Mouse (Mus musculus) G1E (cell line): Measurements from ENCODE around the gene Ankrd52. TPM values are rescaled to one million over a fixed set of nuclear protein-coding genes. Genes with fewer than 3 reads are reported as not detected.

ENCODE experiments used
- ATAC-seq: 2 replicates; pipeline ENCODE4 v1.8.0; 2016; ENCODE audit warnings: mild to moderate bottlenecking; ENCODE audit not compliant: insufficient number of reproducible peaks, poor library complexity, low FRiP score, severe bottlenecking; ENCODE audit errors: extremely low read depth
- DNase-seq: peaks from one replicate; pipeline ENCODE4 v3.0.0; 2012; ENCODE audit warnings: low spot score
- H3K27me3 ChIP-seq: 2 replicates; pipeline ENCODE4 v1.6.1; 2012; ENCODE audit warnings: mild to moderate bottlenecking, low read length, inconsistent platforms; ENCODE audit not compliant: insufficient read depth
- H3K36me3 ChIP-seq: replicated peaks from 2 replicates; pipeline ENCODE3; 2012; ENCODE audit warnings: mild to moderate bottlenecking, inconsistent platforms
- H3K4me1 ChIP-seq: 2 replicates; pipeline ENCODE4 v1.6.1; 2012; ENCODE audit warnings: low read depth, low read length, inconsistent platforms, mixed read lengths; ENCODE audit not compliant: insufficient read depth
- H3K4me3 ChIP-seq: 2 replicates; pipeline ENCODE4 v1.5.1; 2012; ENCODE audit warnings: low read depth, mild to moderate bottlenecking, inconsistent platforms, low read length, moderate library complexity, mixed read lengths
- H3K9me3 ChIP-seq: replicated peaks from 2 replicates; pipeline ENCODE4 v1.6.1; 2012; ENCODE audit warnings: inconsistent platforms
- CTCF ChIP-seq: IDR thresholded peaks from 2 replicates; pipeline ENCODE4 v1.5.1; 2012; ENCODE audit warnings: low read depth, low read length, inconsistent platforms, mixed read lengths
- GATA1 ChIP-seq: IDR thresholded peaks from 2 replicates; pipeline ENCODE4 v1.6.1; 2012; ENCODE audit warnings: borderline replicate concordance, low read length, inconsistent platforms, mixed read lengths
- GATA2 ChIP-seq: IDR thresholded peaks from 2 replicates; pipeline ENCODE4 v1.6.1; 2012; ENCODE audit warnings: low read depth, low read length, inconsistent platforms, borderline replicate concordance
- POLR2AphosphoS5 ChIP-seq: IDR thresholded peaks from 2 replicates; pipeline ENCODE4 v1.6.1; 2012; ENCODE audit warnings: low read depth, low read length, inconsistent platforms; ENCODE audit not compliant: insufficient replicate concordance
- TAL1 ChIP-seq: conservative IDR thresholded peaks from 2 replicates; pipeline ENCODE4 v1.6.1; 2012; ENCODE audit warnings: low read depth, low read length, inconsistent platforms, mixed read lengths
- polyA plus RNA-seq: library from polyadenylated mRNA; stranded (reverse); fragments of >175 nt; gene quantifications from 2 replicates; pipeline ENCODE4 v1.2.3, GENCODE M21; 2012
- total RNA-seq, 2 experiments: library from RNA; stranded (forward) in 1 of 2; stranded (reverse) in 1 of 2; fragments of 200-1000 nt in 1 of 2; fragments of >200 nt in 1 of 2; fragmentation: Nextera tagmentation in 1 of 2; gene quantifications; 2 replicates each; pipeline ENCODE4 v1.2.3; 2014 to 2017

Gene Ankrd52
- total and polyA plus RNA-seq, 3 experiments = 6.6 to 75.9 (median 72.9) TPM

GRCm38 (mm10) chr10:128441324-128442119, 64.6 kb downstream of the Ankrd52 start:
- peak; percentile 9; the same call in 1 of the 2 replicates for TF ChIP-seq CTCF
- TF ChIP-seq POLR2AphosphoS5 = no peak
- DNase-seq (peak; percentile 23), ATAC-seq (peak; percentile 66)
- Histone ChIP-seq H3K36me3 (peaks cover 70% of the 10 kb centered on the region), H3K27me3 (no peaks in the 10 kb centered on the region), H3K9me3 (no peaks in the 10 kb centered on the region), H3K4me3 (no peak overlapping the region), H3K4me1 (no peaks in the 10 kb centered on the region)

DNA sequence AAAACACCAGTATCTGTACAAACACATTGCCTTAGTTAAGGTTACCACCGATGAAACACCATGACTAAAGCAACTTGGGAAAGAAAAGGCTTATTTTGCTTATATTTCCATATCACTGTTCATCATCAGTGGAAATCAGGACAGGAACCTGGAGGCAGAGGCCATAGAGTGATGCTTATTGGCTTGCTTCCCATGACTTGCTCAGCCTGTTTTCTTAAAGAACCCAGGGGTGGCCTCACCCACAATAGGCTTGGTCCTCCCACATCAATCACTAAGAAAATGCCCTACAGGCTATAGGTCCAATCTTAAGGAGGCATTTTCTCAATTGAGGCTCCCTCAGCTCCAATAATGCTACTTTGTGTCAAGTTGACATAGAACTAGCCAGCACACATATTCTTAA, 65.8 kb downstream of the Ankrd52 start:
- peaks cover 60% of the 10 kb centered on the region for H3K36me3 ChIP-seq
- ATAC-seq = no peak

GRCm38 (mm10) chr10:128444354-128444753, 67.4 kb downstream of the Ankrd52 start:
- Histone ChIP-seq H3K27me3 (no peaks in the 10 kb centered on the region), H3K4me1 (no peaks in the 10 kb centered on the region), H3K4me3 (no peak overlapping the region), H3K9me3 (no peaks in the 10 kb centered on the region), H3K36me3 (peaks cover 45% of the 10 kb centered on the region)
- TF ChIP-seq GATA1 = no peak
- TF ChIP-seq CTCF = no peak
- TF ChIP-seq POLR2AphosphoS5 = no peak
- no peak for TF ChIP-seq GATA2
- TF ChIP-seq TAL1 = no peak
- DNase-seq (no peak), ATAC-seq (no peak)

More for the DNA sequence above, 65.8 kb downstream of the Ankrd52 start:
- Histone ChIP-seq H3K4me1 (no peaks in the 10 kb centered on the region), H3K27me3 (no peaks in the 10 kb centered on the region), H3K4me3 (no peak overlapping the region), H3K9me3 (no peaks in the 10 kb centered on the region)
- TF ChIP-seq POLR2AphosphoS5 (no peak), GATA1 (no peak), CTCF (no peak), GATA2 (no peak), TAL1 (no peak)
- no peak for DNase-seq

DNA sequence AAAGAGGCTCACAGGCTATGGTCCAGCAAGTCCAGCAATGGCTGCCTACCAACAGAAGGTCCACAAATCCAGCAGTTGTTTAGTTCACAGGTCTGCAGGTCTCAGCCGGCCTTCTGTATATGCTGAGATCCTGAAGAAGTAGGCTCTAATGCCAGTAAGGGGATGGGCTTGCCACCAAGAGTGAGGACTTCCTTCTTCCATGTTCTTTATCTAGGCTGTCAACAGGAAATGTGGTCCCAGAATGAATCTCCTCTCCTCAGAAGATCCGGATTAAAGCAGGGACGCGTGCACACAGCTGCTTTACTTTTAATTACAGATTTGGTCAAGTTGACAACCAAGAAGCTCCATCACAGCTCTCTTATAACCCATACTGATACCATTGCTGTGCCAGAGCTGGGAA, 68.5 kb downstream of the Ankrd52 start:
- ATAC-seq = no peak
- no peak for DNase-seq
- Histone ChIP-seq H3K9me3 (no peaks in the 10 kb centered on the region), H3K27me3 (no peaks in the 10 kb centered on the region), H3K4me1 (no peaks in the 10 kb centered on the region), H3K36me3 (peaks cover 34% of the 10 kb centered on the region), H3K4me3 (no peak overlapping the region)
- no peak for TF ChIP-seq POLR2AphosphoS5

GRCm38 (mm10) chr10:128451014-128451413, 74.1 kb downstream of the Ankrd52 start:
- H3K4me3 ChIP-seq = no peak overlapping the region
- TF ChIP-seq GATA2 = no peak
- no peak for TF ChIP-seq GATA1
- no peak for TF ChIP-seq POLR2AphosphoS5
- no peak for TF ChIP-seq TAL1
- TF ChIP-seq CTCF = no peak
- no peaks in the 10 kb centered on the region for H3K36me3 ChIP-seq
- DNase-seq (no peak), ATAC-seq (no peak)
- peaks cover 17% of the 10 kb centered on the region for H3K4me1 ChIP-seq
- H3K9me3 ChIP-seq = no peaks in the 10 kb centered on the region
- peaks cover 3% of the 10 kb centered on the region; the same call in 1 of the 2 replicates for H3K27me3 ChIP-seq

DNA sequence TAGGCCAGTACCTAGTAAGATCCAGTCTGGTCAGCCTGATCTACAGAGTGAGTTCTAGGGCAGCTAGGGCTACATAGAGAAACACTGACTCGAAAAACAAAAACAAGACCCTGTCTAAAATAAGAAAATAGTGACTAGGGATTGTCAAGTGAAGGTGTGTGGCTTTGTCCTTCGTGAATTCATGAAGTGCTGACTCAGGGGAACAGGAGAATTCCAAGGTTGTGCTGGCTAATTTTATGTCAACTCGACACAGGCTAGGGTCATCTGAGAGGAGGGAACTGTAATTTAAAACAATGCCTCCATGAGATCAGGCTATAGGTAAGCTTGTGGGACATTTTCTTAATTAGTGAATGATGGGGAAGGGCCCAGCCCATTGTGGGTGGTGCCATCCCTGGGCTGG, 77.6 kb downstream of the Ankrd52 start:
- peaks cover 3% of the 10 kb centered on the region; the same call in 1 of the 2 replicates for H3K27me3 ChIP-seq
- H3K9me3 ChIP-seq = no peaks in the 10 kb centered on the region
- TF ChIP-seq GATA1 = no peak
- TF ChIP-seq POLR2AphosphoS5 = no peak
- TF ChIP-seq TAL1 = no peak
- no peak for TF ChIP-seq CTCF
- no peak for TF ChIP-seq GATA2
- ATAC-seq (no peak), DNase-seq (no peak)
- H3K36me3 ChIP-seq = no peaks in the 10 kb centered on the region
- no peak overlapping the region for H3K4me3 ChIP-seq
- peaks cover 36% of the 10 kb centered on the region for H3K4me1 ChIP-seq

DNA sequence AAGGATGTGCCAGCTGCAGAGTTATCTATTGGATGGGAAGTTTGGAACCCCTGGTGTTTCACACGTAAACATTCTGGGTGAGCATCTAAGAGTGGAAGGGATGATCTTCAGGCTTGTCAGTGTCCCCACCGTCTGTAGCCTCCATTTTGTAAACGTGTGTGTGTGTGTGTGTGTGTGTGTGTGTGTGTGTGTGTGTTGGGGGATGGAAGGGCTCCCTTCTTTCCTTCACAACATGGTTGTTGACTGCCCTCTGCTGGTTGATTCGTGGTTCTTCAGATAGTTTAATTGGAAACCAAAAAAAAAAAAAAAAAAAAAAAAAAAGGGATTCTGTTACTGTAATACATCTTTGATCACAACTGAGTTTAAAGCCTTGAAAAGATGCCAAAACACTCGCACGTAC, 78.4 kb downstream of the Ankrd52 start:
- TF ChIP-seq GATA1 = no peak
- no peak for TF ChIP-seq POLR2AphosphoS5
- TF ChIP-seq GATA2 = no peak
- no peak for TF ChIP-seq CTCF
- TF ChIP-seq TAL1 = no peak
- Histone ChIP-seq H3K4me3 (no peak overlapping the region), H3K36me3 (no peaks in the 10 kb centered on the region), H3K9me3 (no peaks in the 10 kb centered on the region), H3K27me3 (peaks cover 3% of the 10 kb centered on the region; the same call in 1 of the 2 replicates), H3K4me1 (peaks cover 43% of the 10 kb centered on the region)
- DNase-seq (peak; percentile 40), ATAC-seq (0 out of 2 replicates have a peak, but pooled peaks have one; percentile 22)
